Mouse (Mus musculus) MN1 (cell line): ENCODE data around the gene Nkx2-3.

ENCODE experiments used
- DNase-seq: peaks from one replicate; pipeline ENCODE4 v3.0.0-alpha.2; 2016; ENCODE audit warnings: low spot score

Gene Nkx2-3

DNA sequence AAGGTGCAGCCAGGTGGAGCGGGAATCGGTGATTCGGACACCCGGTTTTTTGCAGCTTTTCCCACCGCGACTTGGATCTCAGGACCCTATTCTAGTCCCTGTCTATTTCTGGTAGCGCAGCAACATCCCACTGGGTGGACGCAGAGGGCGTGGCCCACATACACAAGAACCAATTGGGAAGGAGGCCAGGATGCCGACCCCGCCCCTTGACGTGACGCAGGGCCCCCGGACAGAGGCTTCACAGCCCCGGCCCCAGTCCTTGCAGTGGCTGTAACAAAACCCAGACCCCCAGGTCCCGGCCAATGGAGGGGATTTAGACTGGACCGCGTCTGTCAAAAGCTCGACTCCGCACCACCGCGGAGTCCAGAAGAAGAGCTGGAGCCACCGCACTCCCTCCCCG is at the start of gene Nkx2-3:
Gene Nkx2-3, plus strand, starts transcription at position 275 of the 400 bp plus-strand sequence.
- DNase-seq, result no peak

DNA sequence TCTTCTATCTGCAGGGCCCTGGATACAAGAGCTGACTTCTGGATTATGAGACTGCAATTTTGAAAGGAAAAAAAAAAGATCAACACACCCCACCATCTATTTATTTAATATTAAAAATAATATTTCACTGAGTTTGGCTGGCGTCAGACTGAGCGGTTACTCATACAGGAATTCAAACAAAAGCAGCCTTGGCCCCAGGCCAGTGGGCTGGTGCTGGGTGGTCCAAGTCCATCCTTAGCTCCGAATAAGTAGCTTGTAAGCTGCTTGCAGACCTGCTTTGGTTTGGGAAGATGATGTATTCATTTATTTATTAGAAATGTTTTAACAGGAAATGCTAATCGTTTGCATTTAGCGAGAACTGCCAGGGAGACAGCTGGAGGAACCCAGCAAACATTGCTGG is 49.0 kb upstream of the Nkx2-3 start:
- DNase-seq, result no peak

DNA sequence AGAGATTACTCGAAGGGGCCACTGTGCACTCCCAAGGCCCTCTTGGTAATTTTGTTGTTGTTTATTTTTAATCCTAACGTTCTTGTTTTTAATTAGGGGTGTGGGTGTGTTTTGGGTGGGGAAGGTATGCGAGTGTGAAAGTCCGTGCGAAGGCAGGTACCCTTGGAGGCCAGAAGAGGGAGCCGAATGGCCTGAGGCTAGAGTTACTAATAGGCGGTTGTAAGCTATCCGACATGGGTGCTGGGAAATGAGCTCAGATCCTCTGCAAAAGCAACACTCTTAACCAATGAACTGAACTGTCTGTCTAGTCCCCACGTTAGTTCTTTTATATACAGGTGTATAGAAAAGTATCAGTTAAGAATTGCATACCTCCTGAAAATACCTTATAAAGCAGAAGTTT is 43.8 kb upstream of the Nkx2-3 start:
- no peak for DNase-seq

DNA sequence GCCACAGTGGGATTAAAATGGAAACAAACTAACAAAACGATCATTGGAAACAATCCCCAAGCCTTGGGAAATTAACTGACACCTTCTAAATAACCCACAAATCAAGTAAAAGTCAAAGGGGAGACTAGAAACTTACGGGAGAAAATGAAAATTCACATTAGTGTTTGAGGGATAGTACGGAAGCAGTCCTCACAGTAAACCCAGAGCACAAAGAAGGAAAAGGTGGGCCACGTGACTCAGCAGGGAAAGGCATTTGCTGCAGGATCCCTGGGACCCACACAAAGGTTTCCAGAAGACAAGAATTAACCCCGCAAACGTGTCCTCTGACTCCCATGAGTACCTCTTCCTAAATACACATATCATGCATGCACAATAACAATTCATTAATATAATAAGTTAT is 43.0 kb upstream of the Nkx2-3 start:
- DNase-seq, result no peak

DNA sequence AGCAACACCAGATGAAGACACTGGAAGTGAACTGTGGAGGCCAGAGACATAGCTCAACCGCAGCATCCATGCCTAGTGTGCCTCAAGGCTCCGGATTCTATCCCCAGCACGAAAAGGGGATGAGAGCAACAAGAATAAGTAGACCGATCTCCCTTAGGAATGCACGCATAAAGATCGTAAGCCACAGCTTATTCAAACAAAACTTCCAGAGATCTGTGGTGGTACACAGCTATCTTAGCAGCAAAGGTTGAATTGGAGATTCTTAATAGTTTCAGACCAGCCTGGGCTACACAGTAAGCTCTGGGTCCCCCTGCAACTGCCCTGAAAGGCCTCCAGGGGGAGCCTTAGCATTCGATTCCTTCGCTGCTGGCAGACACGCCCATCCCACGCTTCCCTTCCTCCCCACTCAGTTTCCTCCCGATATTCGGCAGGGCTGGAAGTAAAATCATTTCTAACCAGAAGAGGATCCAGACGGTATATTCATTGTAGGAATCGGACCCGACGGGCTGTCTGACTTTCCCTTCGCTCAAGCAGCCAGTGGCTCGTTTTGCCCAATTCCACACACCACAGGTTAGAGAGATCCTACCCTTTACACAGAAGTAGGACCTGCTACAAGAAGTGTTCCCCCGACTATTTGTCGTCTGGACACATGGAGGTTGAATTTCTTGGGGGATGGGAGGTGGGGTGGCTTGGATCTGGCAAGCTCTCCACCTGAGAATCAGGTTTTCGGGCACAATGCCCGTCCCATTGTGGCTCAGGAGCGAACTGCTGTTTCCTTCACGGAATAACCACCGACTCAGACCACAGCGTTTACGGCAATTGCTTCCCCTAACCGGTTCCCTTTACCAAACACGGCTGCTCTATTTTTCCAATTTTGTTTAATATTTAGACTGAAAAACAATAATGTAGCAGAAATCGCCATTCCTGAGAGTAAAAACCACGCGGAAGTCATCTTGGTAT is 41.0 kb upstream of the Nkx2-3 start:
- DNase-seq, result peak; percentile 54

DNA sequence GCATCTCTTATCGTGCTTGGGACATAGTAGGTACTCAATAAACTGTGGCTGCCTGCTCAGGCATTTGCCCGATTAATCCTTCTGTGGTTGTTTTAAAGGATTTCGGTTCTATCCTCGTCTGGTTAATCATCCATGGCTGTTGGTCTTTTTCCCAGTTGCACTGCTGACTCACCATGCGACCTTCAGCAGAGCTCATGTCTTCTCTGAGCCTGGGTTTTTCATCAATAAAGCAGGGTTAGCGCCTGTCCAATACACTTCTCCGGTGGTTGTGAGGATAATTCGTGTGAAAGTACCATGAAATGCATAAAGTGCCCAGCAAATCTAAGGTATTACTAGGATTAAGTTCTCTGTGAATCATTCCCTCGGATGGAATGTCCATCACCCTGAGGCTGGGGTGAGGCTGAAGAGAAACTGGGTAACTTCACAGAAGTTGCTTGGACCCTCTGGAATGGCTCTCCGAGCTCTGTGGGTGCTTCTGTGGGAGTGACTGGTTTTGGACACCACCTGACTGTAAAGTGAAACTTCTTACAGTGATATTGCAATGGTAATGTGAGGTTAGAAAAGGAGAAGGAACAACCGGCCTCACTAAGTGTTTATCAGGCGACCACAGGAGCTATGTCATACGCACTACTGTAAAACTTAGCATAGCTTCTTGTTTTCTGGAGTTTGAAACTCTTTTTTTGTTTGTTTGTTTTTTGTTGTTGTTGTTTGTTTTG is 32.9 kb upstream of the Nkx2-3 start:
- DNase-seq, result no peak

DNA sequence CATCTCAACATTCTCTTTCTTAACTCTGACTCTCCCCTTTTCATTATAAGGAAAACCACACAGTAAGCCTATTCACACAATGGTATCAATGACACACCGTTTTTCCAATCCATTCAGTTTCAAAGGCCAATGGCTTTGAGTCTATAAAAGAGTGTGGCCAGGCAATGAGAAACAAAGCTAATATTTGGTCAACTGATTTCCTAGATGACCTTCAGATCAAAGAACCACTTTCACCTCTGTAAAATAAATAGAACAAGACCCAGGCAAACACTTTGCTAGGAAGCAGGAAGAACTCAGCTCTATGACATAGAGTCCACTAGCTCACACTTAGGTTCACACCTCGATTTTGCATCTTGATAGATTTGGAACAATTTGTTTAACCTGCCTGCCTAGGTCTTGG is 30.9 kb upstream of the Nkx2-3 start:
- no peak for DNase-seq

DNA sequence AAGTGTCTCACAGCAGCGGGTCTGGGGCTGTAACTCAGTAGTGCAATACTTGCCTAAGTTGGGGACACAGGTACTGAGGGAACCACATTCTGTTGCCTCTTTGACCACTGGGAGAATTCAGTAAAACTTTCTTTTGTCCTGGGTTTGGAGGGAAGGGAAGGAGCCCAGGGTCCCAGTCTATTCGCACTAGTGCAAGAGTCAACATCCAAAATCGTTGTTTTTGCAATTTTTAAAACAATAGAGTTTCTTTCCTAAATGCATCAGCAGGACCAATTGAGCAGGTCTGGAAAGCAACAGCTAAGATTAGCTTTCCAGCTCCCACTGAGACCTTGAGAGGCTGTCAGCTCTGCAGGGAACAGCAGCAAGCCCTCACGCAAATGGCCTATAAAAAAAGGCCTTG is 28.9 kb upstream of the Nkx2-3 start:
- DNase-seq, result no peak

DNA sequence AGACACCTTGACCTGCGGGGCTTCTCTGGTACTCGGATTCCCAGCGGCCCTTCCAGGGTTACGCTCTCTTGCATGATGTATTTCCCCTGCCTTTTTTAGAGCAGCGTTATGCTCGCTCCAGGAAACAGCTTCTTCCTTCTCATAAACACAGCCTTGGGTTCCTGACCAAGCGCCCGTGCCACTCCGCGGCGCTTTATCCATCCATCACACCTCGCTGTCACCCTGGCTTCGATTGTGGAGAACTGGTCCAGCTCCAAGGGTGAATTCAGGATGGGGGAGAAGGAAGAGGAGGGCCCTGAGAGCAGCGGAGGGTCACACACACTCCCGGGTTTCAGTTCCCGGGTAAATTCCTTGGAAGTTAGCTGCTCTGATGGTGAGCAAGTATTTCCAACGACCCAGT is 28.5 kb upstream of the Nkx2-3 start:
- no peak for DNase-seq

DNA sequence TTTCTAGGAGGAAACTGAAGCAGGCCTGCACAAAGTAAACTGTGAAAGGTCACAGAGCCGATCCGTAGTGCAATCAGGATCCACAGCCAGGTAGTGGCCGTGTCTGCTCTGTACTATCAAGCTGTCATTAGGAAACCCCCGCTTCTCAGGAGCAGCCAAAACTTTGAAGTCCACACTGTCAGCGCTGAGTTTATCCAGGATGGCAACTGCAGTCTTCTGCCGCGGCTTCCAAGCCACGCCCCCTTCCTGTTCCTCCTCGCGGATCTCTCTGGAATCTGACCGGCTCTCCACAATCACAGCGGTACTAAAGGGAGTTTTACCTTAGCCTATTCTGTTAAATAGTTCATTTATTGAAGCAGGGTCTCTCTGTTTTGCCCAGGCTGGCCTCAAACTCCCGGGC is 27.3 kb upstream of the Nkx2-3 start:
- no peak for DNase-seq

DNA sequence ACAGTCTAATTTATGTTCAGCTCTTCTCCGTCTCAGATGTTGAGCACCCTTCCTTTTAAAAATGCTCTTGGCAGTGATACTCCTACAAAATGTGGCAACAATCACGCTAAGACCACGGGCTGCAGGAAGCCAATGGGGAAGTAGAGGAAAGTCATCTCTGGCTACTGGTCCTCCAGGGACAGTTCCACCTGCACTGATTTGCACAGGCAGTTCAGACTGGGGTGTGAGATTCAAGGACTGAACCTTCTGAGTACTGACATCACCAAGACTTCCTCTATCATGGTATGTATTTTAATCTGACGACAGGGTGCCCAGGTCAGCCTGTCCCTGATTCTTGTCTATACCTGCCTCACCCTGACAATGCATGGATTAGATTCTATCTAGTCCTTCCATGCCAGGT is 20.1 kb upstream of the Nkx2-3 start:
- no peak for DNase-seq

DNA sequence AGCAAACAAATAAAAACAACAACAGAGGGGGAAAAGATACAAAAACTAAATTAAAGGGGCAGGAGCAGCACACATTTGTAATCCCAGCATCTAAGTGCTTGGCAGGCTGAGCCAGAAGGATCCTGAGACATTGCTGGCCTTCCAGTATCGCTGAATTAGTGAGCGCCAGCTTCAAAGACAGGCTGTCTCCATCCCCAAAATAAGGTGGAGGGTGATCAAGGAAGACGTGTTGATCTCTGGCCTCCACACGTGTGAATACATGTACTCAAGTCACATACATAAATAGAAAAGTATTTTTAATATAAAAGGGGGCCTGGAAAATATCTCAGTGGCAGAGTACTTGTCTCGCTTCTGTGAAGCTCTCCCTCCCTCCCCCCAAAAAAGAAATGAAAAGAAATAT is 15.1 kb upstream of the Nkx2-3 start:
- DNase-seq, result no peak

DNA sequence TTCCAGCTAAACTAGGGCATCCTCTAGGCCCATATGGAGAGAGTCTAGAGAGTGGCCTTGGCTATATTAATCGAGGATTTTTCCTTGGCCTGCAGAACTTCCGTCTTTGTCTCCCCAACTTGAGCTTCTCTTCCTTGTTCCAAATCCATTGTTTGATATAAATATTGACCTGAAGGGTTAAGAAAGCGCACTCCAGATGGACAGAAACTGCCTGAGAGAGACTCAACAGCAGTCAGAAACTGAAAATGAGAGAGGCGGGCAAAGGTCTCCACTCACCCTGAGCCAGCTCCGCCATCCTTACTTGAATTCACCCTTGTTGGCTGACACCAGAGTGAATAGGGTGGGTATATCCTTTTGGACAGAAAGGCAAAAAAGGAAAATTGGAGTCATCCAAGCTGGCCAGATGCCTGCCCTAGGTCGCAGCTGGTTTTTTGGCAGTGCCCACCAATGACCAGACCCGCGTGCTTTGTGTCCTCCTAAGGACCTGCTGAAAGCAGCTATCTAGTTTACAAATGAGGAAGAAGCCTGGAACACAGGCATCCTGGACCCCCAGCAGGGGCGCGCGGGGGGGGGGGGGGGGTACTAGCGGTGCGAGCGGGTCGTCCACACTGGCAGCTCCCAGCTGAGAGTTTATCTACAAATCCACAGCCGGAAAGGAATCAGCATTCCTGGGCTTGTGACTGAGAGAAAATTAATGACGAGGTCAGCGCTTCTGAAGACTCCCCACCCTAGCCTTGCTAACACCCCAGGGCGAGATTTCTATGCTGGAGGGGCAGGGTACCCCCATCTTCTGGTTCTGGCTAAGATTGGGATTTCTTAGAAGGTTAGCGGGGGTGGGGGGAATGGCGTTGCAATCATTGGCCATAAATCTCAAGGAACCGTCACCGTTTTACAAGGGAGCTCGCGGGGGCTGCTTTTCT is 13.1 kb upstream of the Nkx2-3 start:
- DNase-seq, result no peak

DNA sequence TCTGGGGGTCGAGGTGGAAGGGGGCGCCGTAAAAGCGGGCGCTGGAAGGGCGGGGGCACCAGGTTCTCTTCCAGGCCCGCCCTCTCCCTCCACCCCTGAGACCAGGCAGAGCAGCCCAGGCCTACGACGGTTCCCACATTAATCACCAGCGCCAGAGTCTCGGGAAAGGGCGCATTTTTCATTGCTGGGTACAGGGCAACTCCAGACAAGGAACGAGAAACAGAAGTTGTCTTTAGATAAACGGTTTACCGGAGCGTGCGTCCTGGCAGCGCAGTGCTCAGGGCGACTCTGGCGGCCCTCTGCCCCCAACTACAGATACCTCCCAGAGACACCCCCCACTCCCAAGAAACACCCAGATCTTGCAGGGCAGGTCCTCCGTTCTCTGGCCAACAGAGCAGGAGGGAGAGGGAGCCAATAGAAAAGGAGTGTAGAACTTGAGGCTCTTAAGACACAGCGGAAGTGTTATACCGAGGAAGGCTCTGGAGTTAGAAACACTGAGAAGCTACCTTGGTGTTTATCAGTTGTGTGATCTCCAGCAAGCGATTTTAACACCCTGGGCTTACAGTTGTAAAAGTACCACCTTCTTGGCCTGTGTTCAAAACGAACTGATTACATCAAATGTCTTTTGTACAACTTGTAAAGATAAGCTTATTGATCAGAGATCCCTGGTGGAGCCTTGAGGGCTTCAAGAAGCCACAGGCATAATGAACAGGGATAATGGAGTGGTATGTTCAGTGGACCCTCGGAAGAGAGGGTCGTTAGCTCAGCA is 12.2 kb upstream of the Nkx2-3 start:
- DNase-seq, result no peak

DNA sequence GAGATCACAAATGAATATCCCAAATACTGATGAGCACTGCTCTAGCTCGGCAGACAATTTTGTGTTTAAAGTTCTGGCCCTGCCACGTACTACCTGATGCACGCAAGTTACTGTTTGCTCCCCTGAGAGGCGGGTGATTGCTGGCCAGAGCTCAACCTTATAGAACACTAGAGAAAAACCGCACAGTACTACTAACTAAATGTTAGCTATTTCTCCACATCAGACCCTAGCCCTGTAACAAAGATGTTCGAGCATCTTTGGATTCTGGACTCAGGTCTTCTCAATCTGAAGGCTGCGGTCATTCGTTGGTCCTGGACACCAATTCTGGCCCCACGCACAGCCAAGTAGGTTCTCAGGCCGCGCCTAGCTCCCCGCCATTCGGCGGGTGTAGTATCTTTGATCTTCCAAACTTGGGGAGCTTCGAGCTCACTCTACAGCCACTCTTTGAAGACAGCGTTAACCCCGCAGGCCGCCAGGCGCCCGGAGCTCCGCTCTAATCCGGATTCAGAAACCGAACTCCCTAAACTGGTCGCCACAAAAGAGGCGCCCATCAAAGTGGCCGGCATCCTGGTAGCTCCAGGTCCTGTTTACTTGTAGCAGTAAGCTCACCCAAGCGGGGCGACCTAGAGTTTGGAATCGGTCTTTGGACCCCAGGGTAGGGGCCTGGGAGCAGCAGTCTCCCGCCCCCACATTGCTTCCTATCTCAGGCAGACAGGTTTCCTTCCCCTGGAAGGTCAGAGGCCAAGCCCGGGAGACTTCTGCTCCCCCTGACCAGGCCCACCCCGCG is 11.4 kb upstream of the Nkx2-3 start:
- DNase-seq, result no peak

DNA sequence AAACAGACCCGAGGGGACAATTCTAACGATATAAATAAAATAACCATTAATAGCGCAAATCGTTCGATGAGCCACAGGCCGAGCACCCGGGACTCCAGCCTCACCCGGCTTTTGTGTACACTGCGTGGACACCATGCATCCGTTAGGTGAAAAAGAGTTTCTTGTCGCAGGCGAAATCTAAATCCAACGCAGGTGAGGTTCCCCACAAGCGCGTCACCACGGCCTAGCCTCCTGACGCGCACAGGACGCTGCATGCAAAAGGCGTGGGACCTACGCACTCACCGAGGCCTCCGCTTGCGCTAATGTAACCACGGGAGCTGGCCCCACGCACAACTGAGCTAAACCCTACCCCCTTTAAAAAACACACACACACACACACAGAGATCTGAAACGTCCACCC is 10.7 kb upstream of the Nkx2-3 start:
- no peak for DNase-seq

DNA sequence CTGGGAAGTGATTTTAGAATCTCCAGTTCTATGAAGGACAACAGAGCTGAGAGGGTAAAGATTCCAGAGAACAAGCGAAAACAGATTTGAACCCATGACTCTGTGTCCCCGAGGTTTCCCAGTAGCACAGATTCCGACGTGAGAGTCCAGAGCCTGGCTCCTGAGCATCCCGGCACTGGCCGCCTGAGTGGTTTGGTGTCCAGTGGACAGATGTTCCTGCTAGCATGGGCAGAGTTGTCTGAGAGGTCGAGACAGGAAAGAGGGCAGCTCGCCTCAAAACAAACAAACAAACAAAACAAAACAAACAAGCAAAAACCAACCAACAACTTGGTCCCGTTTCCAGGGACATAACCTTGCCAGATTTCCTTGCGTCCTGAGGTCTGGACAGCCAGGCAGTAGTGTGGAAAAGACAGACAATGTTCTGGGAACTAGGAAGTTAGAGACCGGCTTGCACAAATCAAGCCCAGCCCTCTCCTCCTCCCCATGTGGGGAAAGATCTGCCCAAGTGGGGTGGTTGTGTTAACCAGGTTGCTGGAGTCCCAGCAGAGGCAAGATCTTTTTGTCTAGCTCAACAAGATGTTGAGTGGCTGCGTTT is 10.0 kb upstream of the Nkx2-3 start:
- DNase-seq, result no peak

DNA sequence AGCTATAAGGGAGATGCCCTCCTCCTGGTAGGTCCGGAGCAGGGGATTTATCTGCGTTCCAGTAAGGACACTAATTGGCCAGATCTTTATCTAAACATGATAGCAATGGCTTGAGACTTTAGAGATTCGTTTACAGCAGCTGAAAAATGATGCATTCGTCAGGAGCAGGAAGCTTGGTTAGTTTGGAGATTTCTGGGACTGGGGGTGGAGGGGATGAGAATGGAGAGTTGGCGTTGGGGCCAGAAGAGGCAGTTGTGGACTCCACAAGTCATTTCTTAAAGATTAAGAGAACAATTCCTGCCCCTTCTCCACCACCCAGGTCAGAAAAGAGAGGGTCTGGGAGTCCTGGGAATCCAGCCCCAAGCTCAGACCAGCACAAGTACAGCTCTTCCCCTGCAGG is 8.6 kb upstream of the Nkx2-3 start:
- no peak for DNase-seq

DNA sequence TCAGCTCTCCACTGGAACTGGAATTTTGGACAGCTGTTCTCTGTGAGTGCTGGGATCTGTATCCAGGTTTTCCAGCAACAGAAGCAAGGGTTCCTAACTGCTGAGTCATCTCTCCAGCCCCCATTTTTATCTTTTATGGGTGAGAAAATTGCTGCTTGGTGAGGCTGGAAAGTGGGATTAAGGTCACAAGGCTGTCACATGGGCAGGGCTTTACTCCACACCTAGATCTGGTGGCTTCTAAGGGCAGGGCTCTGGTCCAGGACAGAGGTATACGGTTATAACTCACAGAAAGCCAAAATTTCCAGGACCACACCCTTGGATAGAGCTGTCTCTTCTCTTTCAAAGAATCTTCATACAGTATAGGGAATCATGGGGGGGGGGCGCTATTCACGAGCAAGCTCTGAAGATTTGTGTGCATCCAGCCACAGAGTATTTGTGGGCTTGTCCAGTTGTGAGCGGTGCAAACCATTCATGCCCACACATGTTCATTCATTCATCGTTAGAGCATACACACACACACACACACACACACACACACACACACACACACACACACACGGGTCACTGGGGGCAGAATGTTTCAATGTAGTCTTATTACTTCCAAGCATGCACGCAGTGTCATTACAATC is 7.5 kb upstream of the Nkx2-3 start:
- no peak for DNase-seq
